Mouse (Mus musculus) spleen, adult 2 months (tissue): ENCODE results near the gene Dip2a.

Source experiments
- CTCF ChIP-seq: fragments of 200-500 bp; IDR thresholded peaks from 2 replicates; pipeline ENCODE4 v1.5.1; 2011; ENCODE audit warnings: mild to moderate bottlenecking, inconsistent platforms; ENCODE audit not compliant: insufficient read depth, insufficient read length, insufficient replicate concordance; ENCODE audit errors: extremely low read depth
- POLR2A ChIP-seq: fragments of 200-500 bp; IDR thresholded peaks from 2 replicates; pipeline ENCODE4 v1.6.1; 2011; ENCODE audit warnings: low read depth, low read length, inconsistent platforms

DNA sequence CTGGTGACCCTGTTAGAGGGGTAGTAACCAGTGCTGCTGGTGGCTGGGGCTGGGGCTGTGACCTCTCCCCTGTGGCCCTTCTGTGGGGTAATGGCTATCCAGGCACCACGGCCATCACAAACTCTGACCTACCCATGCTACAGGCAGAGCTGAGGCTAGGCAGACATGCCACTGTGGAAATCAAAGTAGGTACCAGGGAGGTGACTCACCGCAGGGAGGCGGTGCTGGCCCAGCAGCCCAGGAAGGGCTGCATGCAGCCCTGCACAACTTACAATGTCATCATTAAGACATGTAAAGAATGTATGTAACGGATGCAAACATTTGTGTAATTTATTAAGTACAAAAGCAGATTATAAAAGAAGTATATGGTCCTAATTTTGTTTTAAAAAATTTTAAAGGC, 82.7 kb downstream of the Dip2a start:
- no peak for TF ChIP-seq CTCF
- TF ChIP-seq POLR2A = no peak
